Comparison of ENCODE assay signal across 8 mouse cellular contexts in genomic region chr8:123062721-123063120, GRCm38 (mm10). TPM values are rescaled to one million over a fixed set of nuclear protein-coding genes. Genes with fewer than 3 reads are reported as not detected.
DNase-seq lines count a peak whose midpoint lies in the region; ATAC-seq lines count a peak whose summit lies in the region.

Gene Spg7 (plus strand): TSS chr8:123062942.

- H3K4me1 ChIP-seq in hindbrain, embryonic 16.5 days (ENCODE audit: control insufficient read depth, insufficient read depth, low read depth, low read length): peaks cover 23% of the 10 kb centered on the region

- H3K4me2 ChIP-seq in hindbrain, embryonic 16.5 days (ENCODE audit: low read length): no peak within 1 kb of the TSS

- no peaks in the 10 kb centered on the region for H3K27me3 ChIP-seq in hindbrain, embryonic 16.5 days (replicated peaks; ENCODE audit: control insufficient read depth, insufficient read depth, low read length)

- ATAC-seq in activated CD4-positive, CD25-positive, alpha-beta regulatory T cell, adult 4 months: no peak
- no peak for ATAC-seq in hindbrain, embryonic 16.5 days
- no peak for ATAC-seq in cerebellum, adult (ENCODE audit: insufficient number of reproducible peaks, low FRiP score, low TSS enrichment)

- no peaks in the 10 kb centered on the region for H3K36me3 ChIP-seq in hindbrain, embryonic 16.5 days (ENCODE audit: control insufficient read depth, insufficient read depth, low read length)
- no peaks in the 10 kb centered on the region for H3K36me3 ChIP-seq in macrophage (ENCODE audit: inconsistent target)

- no peak within 1 kb of the TSS for H3K9ac ChIP-seq in hindbrain, embryonic 16.5 days (ENCODE audit: low read depth, low read length)

- H3K9me3 ChIP-seq in hindbrain, embryonic 16.5 days (ENCODE audit: control insufficient read depth, low read length): no peaks in the 10 kb centered on the region

- H3K27ac ChIP-seq in hindbrain, embryonic 16.5 days (ENCODE audit: low read depth, low read length): no peak within 1 kb of the TSS
- no peak within 1 kb of the TSS for H3K27ac ChIP-seq in macrophage

- no peak within 1 kb of the TSS for H3K4me3 ChIP-seq in hindbrain, embryonic 16.5 days (ENCODE audit: low read length)
- no peak within 1 kb of the TSS for H3K4me3 ChIP-seq in macrophage (ENCODE audit: inconsistent target)

- H3K79me2 ChIP-seq in macrophage (ENCODE audit: inconsistent target): peaks cover 29% of the 10 kb centered on the region

- 76% methylated on average over 7 of the region's 7 CpGs for WGBS in hindbrain, embryonic 16.5 days
- 94% methylated on average over 7 of the region's 7 CpGs for WGBS in macrophage (ENCODE audit: missing documents)

- no peak for DNase-seq in frontal cortex, adult 2 months (ENCODE audit: extremely low spot score in 1 of 2, low spot score in 1 of 2)
- DNase-seq in frontal cortex, postnatal 36 days (ENCODE audit: low spot score in 2 of 2): no peak
- DNase-seq in gastrocnemius, adult 18-20 months (ENCODE audit: low spot score): no peak
- no peak for DNase-seq in natural killer cell, adult 2 months (ENCODE audit: low spot score in 2 of 2)

RNA-seq across cellular contexts. Expression of gene Spg7, which starts in this region (rescaled TPM):
- 90.1 and 103 TPM in 2 replicates for polyA plus RNA-seq in frontal cortex, adult 2 months (2012; rRNA removed)
- polyA plus RNA-seq in activated CD4-positive, CD25-positive, alpha-beta regulatory T cell, adult 4 months (2017; shearing (Covaris generic)): 10 to 100 TPM; 11.4 to 21.1 TPM
- total RNA-seq in gastrocnemius, adult 18-20 months (2021): 10 to 100 TPM; 73.9 to 77.4 TPM
- polyA plus RNA-seq in hindbrain, embryonic 16.5 days (2015; fragmentation: Nextera tagmentation; extraction: Ambion mirVana): 44.6 and 46.5 TPM in 2 replicates
- total RNA-seq in macrophage (2018; cell fraction: chromatin; rRNA removed): 10 to 100 TPM; 19.5 to 65.7 (median 40.9) TPM
- total RNA-seq in macrophage (2018; cell fraction: cytosol; rRNA removed): 10 to 100 TPM; 21.8 to 31.2 (median 26.5) TPM
- 10 to 100 TPM; 19.3 to 56.6 (median 35.7) TPM for total RNA-seq in macrophage (2018; cell fraction: nucleus; rRNA removed)
- polyA plus RNA-seq in macrophage (2018): 28.2 to 39.2 TPM (median 32.3 TPM) in 3 replicates
